Mouse (Mus musculus): Measurements from ENCODE around the gene Syt3. TPM values are rescaled to one million over a fixed set of nuclear protein-coding genes. Genes with fewer than 3 reads are reported as not detected.

The Syt3 gene
- polyA plus RNA-seq (2015; fragmentation: Illumina TruSeq; extraction: RNeasy Lipid Tissue Mini Kit (QIAGEN cat#74804); ENCODE audit: low read depth, low replicate concordance): 52.4 TPM

DNA sequence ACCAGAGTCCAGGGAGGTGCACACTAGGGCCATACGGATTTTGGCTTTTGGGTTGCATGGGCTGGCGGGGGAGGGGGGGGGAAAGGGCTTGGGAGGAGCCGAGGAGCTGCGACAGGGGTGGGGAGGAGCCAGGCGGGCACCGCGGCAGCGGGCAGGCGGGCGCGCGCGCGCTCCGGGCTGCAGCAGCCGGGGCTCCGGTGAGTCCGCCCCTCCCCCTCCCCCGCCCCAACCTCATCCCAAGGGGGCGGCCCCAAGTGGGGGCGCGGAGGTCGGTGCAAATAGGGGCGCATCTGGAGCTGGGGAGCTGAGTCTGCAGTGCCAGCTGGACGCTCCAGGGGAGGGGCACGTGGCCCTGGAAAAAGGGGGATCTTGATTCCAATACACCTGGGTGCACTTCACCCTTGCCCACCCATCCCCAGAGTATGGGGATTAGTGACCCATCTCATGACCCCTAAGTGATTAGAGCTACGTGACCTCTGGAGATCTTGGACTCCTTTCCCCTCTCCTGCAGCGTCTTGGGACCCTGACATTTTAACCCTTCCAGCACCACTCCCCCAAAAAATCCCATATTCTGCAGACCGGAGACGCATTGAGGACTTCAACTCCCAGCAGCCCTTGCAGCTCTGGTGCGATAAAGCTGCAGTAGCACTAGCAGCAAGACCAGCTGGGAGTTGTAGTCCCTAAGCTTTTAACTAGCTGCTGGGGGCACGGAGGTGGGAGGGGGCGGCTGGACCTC lies at the start of gene Syt3:
TSS of gene Syt3 (plus strand) at position 123 of the 736 bp plus-strand sequence.

DNA sequence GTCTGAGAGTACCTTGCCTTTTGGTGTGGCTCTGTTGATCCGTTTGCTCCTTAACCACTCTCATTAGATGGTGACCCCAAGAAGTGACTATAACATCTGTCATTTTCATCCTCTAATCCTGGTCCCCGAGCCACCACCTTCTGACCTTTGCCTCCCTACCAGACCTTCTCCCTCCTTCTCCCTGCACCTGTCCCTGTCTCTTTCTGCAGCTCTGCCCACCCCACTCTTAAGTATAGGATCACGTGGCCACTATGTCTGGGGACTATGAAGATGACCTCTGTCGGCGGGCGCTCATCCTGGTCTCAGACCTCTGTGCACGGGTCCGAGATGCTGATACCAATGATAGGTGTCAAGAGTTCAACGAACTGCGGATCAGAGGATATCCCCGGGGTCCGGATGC lies 1.8 kb downstream of the Syt3 start, which contains the start of gene 1700008O03Rik:
TSS of gene 1700008O03Rik (minus strand) at position 101 of the 400 bp plus-strand sequence.

GRCm38 (mm10) chr7:44428968-44429521 lies 45.1 kb downstream of the Syt3 start, which contains the start of gene Lrrc4b:
TSS of gene Lrrc4b (plus strand) at chr7:44429018.

Other genes starting within 250 kb of the Syt3 start
- gene Klk1b16, start 247.3 kb upstream of the Syt3 start, polyA plus RNA-seq (2015; fragmentation: Illumina TruSeq; extraction: RNeasy Lipid Tissue Mini Kit (QIAGEN cat#74804); ENCODE audit: low read depth, low replicate concordance): not detected
- gene Klk1b24, start 195.9 kb upstream of the Syt3 start, polyA plus RNA-seq (2015; fragmentation: Illumina TruSeq; extraction: RNeasy Lipid Tissue Mini Kit (QIAGEN cat#74804); ENCODE audit: low read depth, low replicate concordance): not detected
- not detected for gene Klk1b3, start 185.9 kb upstream of the Syt3 start, polyA plus RNA-seq (2015; fragmentation: Illumina TruSeq; extraction: RNeasy Lipid Tissue Mini Kit (QIAGEN cat#74804); ENCODE audit: low read depth, low replicate concordance)
- not detected for gene Klk1b4, start 176.7 kb upstream of the Syt3 start, polyA plus RNA-seq (2015; fragmentation: Illumina TruSeq; extraction: RNeasy Lipid Tissue Mini Kit (QIAGEN cat#74804); ENCODE audit: low read depth, low replicate concordance)
- not detected for gene Klk1b5, start 168.2 kb upstream of the Syt3 start, polyA plus RNA-seq (2015; fragmentation: Illumina TruSeq; extraction: RNeasy Lipid Tissue Mini Kit (QIAGEN cat#74804); ENCODE audit: low read depth, low replicate concordance)
- not detected for gene Klk1, start 158.7 kb upstream of the Syt3 start, polyA plus RNA-seq (2015; fragmentation: Illumina TruSeq; extraction: RNeasy Lipid Tissue Mini Kit (QIAGEN cat#74804); ENCODE audit: low read depth, low replicate concordance)
- gene Gm36864, start 147.9 kb upstream of the Syt3 start, polyA plus RNA-seq (2015; fragmentation: Illumina TruSeq; extraction: RNeasy Lipid Tissue Mini Kit (QIAGEN cat#74804); ENCODE audit: low read depth, low replicate concordance): not detected
- 1.4 TPM for gene 1700028J19Rik, start 137.4 kb upstream of the Syt3 start, polyA plus RNA-seq (2015; fragmentation: Illumina TruSeq; extraction: RNeasy Lipid Tissue Mini Kit (QIAGEN cat#74804); ENCODE audit: low read depth, low replicate concordance)
- gene 2410002F23Rik, start 137.4 kb upstream of the Syt3 start, polyA plus RNA-seq (2015; fragmentation: Illumina TruSeq; extraction: RNeasy Lipid Tissue Mini Kit (QIAGEN cat#74804); ENCODE audit: low read depth, low replicate concordance): 69.9 TPM
- not detected for gene Acp4, start 126.7 kb upstream of the Syt3 start, polyA plus RNA-seq (2015; fragmentation: Illumina TruSeq; extraction: RNeasy Lipid Tissue Mini Kit (QIAGEN cat#74804); ENCODE audit: low read depth, low replicate concordance)
- gene Gm15517, start 122.7 kb upstream of the Syt3 start, polyA plus RNA-seq (2015; fragmentation: Illumina TruSeq; extraction: RNeasy Lipid Tissue Mini Kit (QIAGEN cat#74804); ENCODE audit: low read depth, low replicate concordance): not detected
- gene Clec11a, start 77.2 kb upstream of the Syt3 start, polyA plus RNA-seq (2015; fragmentation: Illumina TruSeq; extraction: RNeasy Lipid Tissue Mini Kit (QIAGEN cat#74804); ENCODE audit: low read depth, low replicate concordance): 3.5 TPM
- gene Shank1, start 73.8 kb upstream of the Syt3 start, polyA plus RNA-seq (2015; fragmentation: Illumina TruSeq; extraction: RNeasy Lipid Tissue Mini Kit (QIAGEN cat#74804); ENCODE audit: low read depth, low replicate concordance): 128 TPM
- 2.1 TPM for gene 1700008O03Rik, start 1.7 kb downstream of the Syt3 start, polyA plus RNA-seq (2015; fragmentation: Illumina TruSeq; extraction: RNeasy Lipid Tissue Mini Kit (QIAGEN cat#74804); ENCODE audit: low read depth, low replicate concordance)
- gene Lrrc4b, start 44.9 kb downstream of the Syt3 start, polyA plus RNA-seq (2015; fragmentation: Illumina TruSeq; extraction: RNeasy Lipid Tissue Mini Kit (QIAGEN cat#74804); ENCODE audit: low read depth, low replicate concordance): 115 TPM
- gene Aspdh, start 81.3 kb downstream of the Syt3 start, polyA plus RNA-seq (2015; fragmentation: Illumina TruSeq; extraction: RNeasy Lipid Tissue Mini Kit (QIAGEN cat#74804); ENCODE audit: low read depth, low replicate concordance): 4.1 TPM
- 128 TPM for gene Josd2, start 83.9 kb downstream of the Syt3 start, polyA plus RNA-seq (2015; fragmentation: Illumina TruSeq; extraction: RNeasy Lipid Tissue Mini Kit (QIAGEN cat#74804); ENCODE audit: low read depth, low replicate concordance)
- 221 TPM for gene Emc10, start 112.4 kb downstream of the Syt3 start, polyA plus RNA-seq (2015; fragmentation: Illumina TruSeq; extraction: RNeasy Lipid Tissue Mini Kit (QIAGEN cat#74804); ENCODE audit: low read depth, low replicate concordance)
- gene Fam71e1, start 112.5 kb downstream of the Syt3 start, polyA plus RNA-seq (2015; fragmentation: Illumina TruSeq; extraction: RNeasy Lipid Tissue Mini Kit (QIAGEN cat#74804); ENCODE audit: low read depth, low replicate concordance): 11.4 TPM
- gene Mybpc2, start 140.6 kb downstream of the Syt3 start, polyA plus RNA-seq (2015; fragmentation: Illumina TruSeq; extraction: RNeasy Lipid Tissue Mini Kit (QIAGEN cat#74804); ENCODE audit: low read depth, low replicate concordance): 0.19 TPM
- not detected for gene Spib, start 148.0 kb downstream of the Syt3 start, polyA plus RNA-seq (2015; fragmentation: Illumina TruSeq; extraction: RNeasy Lipid Tissue Mini Kit (QIAGEN cat#74804); ENCODE audit: low read depth, low replicate concordance)
- 9.0 TPM for gene Pold1, start 164.7 kb downstream of the Syt3 start, polyA plus RNA-seq (2015; fragmentation: Illumina TruSeq; extraction: RNeasy Lipid Tissue Mini Kit (QIAGEN cat#74804); ENCODE audit: low read depth, low replicate concordance)
- 56.3 TPM for gene Nr1h2, start 169.8 kb downstream of the Syt3 start, polyA plus RNA-seq (2015; fragmentation: Illumina TruSeq; extraction: RNeasy Lipid Tissue Mini Kit (QIAGEN cat#74804); ENCODE audit: low read depth, low replicate concordance)
- not detected for gene Napsa, start 188.3 kb downstream of the Syt3 start, polyA plus RNA-seq (2015; fragmentation: Illumina TruSeq; extraction: RNeasy Lipid Tissue Mini Kit (QIAGEN cat#74804); ENCODE audit: low read depth, low replicate concordance)
- 68.0 TPM for gene Kcnc3, start 206.6 kb downstream of the Syt3 start, polyA plus RNA-seq (2015; fragmentation: Illumina TruSeq; extraction: RNeasy Lipid Tissue Mini Kit (QIAGEN cat#74804); ENCODE audit: low read depth, low replicate concordance)